Mouse (Mus musculus) layer of hippocampus, postnatal 14 days (tissue): ENCODE measurements around the gene Card14. TPM values are rescaled to one million over a fixed set of nuclear protein-coding genes. Genes with fewer than 3 reads are reported as not detected.
"Not testable (repeated sequence)": the region's sequence is repeated elsewhere in the genome, so short reads cannot be mapped to it uniquely, and the experiment has no call there.

Experiments
- DNase-seq, 2 experiments: peaks; one replicate each; pipeline ENCODE4 v3.0.0; 2021 to 2022; ENCODE audit warnings: low spot score in 2 of 2, mixed read lengths in 1 of 2
- long read RNA-seq, 2 experiments: library from polyadenylated mRNA; stranded (forward); transcript quantifications; one replicate each; pipeline ENCODE4 v2.0.0; 2021
- total RNA-seq, 2 experiments: library from RNA; stranded (reverse); gene quantifications; 2 replicates each; pipeline ENCODE4 v1.2.3; 2021

Card14 gene
- total RNA-seq = under 1 TPM; 0.25 to 0.45 TPM
- long read RNA-seq, experiment 1, partial matches to known transcripts = 0 of 1 reads
- long read RNA-seq, experiment 1, other reads (novel, unspliced or antisense) = 1 of 1 reads
- long read RNA-seq, experiment 2 = 0 reads

- no peak for DNase-seq
Measured at GRCm38 (mm10) chr11:119307658-119307867, at the start of gene Card14. Card14 (plus strand) TSS chr11:119307768.

GRCm38 (mm10) chr11:119258216-119258571, 49.4 kb upstream of the Card14 start:
- no peak for DNase-seq

- DNase-seq = peak; percentile 63 to 76
Measured at GRCm38 (mm10) chr11:119258572-119259322, 48.8 kb upstream of the Card14 start.

- no peak for DNase-seq
Measured at GRCm38 (mm10) chr11:119259977-119260376, 47.6 kb upstream of the Card14 start.

GRCm38 (mm10) chr11:119264413-119264812, 43.2 kb upstream of the Card14 start:
- DNase-seq = no peak

- no peak for DNase-seq
Measured at GRCm38 (mm10) chr11:119265811-119266210, 41.8 kb upstream of the Card14 start.

GRCm38 (mm10) chr11:119267241-119267674, 40.3 kb upstream of the Card14 start:
- DNase-seq = peak; percentile 37 to 71

- DNase-seq = peak; percentile 95
Measured at GRCm38 (mm10) chr11:119267768-119268556, 39.6 kb upstream of the Card14 start, which contains the start of gene Gaa. Gaa (plus strand) TSS chr11:119267887.

GRCm38 (mm10) chr11:119268557-119269195, 38.9 kb upstream of the Card14 start:
- DNase-seq = peak; percentile 54 to 69

- DNase-seq = not testable (repeated sequence)
Measured at GRCm38 (mm10) chr11:119272492-119272891, 35.1 kb upstream of the Card14 start.

- no peak for DNase-seq
Measured at GRCm38 (mm10) chr11:119273186-119273930, 34.2 kb upstream of the Card14 start.

GRCm38 (mm10) chr11:119281030-119281429, 26.5 kb upstream of the Card14 start:
- no peak for DNase-seq

GRCm38 (mm10) chr11:119285791-119286527, 21.6 kb upstream of the Card14 start:
- DNase-seq = no peak

GRCm38 (mm10) chr11:119287207-119287992, 20.2 kb upstream of the Card14 start:
- no peak for DNase-seq

GRCm38 (mm10) chr11:119292861-119293260, 14.7 kb upstream of the Card14 start:
- not testable (repeated sequence) for DNase-seq

- no peak for DNase-seq
Measured at GRCm38 (mm10) chr11:119297996-119298395, 9.6 kb upstream of the Card14 start.

GRCm38 (mm10) chr11:119298917-119299316, 8.7 kb upstream of the Card14 start:
- no peak for DNase-seq

GRCm38 (mm10) chr11:119299391-119300245, 8.0 kb upstream of the Card14 start, which contains the start of gene Eif4a3:
Eif4a3 (minus strand) TSS chr11:119300089.
- peak; percentile 94 to 95 for DNase-seq
